Mouse (Mus musculus) bone marrow, adult 2 months (tissue): ENCODE data around the gene Ern1.

ENCODE experiments used
- CTCF ChIP-seq: fragments of 200-500 bp; IDR thresholded peaks from 2 replicates; pipeline ENCODE4 v1.5.1; 2011; ENCODE audit warnings: low read length, control low read depth; ENCODE audit not compliant: control insufficient read depth, insufficient read depth
- POLR2A ChIP-seq: fragments of 200-500 bp; IDR thresholded peaks from 2 replicates; pipeline ENCODE4 v1.6.1; 2011; ENCODE audit warnings: low read depth, mild to moderate bottlenecking, control low read depth, low read length, borderline replicate concordance; ENCODE audit not compliant: control insufficient read depth

DNA sequence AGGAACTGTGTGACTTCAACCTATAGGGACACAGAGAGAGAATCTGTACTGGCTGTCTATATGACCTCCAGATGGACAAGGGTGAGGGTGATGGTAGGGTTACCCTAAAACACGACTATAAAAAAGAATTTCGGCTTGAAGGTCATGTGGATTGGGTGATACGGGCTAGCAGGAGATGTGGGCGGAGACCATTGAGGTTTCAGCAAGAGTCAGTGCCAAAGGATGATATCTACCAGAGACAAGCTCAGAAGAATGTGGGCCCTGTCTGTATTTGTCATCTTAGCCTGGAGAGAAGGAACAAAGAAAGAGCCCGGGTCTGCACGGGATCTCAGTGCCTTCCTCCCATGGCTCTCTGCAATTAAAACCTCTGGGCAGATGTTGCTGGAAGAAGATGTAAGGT, 137.9 kb downstream of the Ern1 start:
- TF ChIP-seq CTCF = no peak
- TF ChIP-seq POLR2A = no peak
